Mouse (Mus musculus) ZHBTc4 (cell line): ENCODE measurements at regions not wholly inside any gene's neighbourhood (a gene's known extent, or its start where the extent isn't known, plus 50 kb on each side); places are given as distances from the start of the nearest gene placed in this dataset.

Experiments used
- DNase-seq: peaks from one replicate; pipeline ENCODE4 v3.0.0-alpha.2; 2011; ENCODE audit warnings: low read depth, low spot score

DNA sequence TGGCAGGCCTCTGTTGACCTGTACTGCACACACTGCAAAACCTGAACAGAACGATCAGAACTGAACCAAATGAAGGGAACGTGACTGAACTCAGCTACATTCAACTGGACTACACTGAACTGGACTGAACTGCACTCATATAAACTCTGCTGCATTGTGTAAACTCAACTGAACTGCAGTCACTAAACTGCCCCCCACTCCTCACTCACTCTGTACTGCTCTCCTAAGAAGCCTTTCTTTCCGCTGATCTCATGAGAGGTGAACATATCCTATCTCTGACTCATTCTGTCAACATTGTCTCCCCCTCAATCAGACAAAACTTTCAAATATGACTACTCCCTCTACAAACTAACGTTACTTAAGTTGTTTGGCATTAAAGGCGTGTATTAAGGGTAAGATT, 324.5 kb upstream of the Cdh9 start:
- no peak for DNase-seq

DNA sequence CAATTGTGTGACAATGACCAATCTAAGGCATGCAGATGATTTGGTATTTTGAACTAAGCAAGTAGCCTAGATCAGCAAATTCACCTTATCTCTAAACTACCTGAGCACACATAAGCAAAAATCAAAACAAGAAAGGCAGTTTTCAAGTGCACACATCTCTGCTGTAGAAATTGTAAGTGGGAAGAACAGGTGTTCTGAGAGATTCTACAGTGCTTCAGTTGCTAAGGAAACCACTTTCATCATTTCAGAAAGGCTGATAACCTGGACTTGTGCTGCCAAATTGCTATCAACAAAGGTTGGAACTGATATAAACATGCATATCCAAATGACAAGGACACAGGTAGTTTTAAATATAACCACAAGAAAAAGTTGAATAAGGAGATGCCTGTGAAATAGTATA, 322.4 kb upstream of the Cdh9 start:
- no peak for DNase-seq

DNA sequence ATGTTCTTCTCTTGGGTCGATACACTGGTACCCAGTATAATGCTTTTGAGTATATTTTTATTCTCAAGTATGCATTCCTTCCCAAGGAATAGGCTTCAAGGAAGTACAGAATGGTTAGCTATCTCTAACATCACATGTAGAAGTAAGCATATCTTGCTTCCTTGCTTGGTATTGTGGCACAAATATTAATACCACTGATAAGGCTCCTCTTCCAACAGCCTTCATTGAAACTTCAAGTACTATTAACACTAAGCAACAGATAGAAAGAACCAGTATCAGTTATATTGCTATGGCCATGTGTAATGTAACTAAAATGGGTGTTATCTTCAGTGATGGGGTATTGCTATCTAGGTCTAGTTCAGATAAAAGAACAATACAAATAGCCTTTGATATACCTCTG, 316.9 kb upstream of the Cdh9 start:
- DNase-seq: no peak

DNA sequence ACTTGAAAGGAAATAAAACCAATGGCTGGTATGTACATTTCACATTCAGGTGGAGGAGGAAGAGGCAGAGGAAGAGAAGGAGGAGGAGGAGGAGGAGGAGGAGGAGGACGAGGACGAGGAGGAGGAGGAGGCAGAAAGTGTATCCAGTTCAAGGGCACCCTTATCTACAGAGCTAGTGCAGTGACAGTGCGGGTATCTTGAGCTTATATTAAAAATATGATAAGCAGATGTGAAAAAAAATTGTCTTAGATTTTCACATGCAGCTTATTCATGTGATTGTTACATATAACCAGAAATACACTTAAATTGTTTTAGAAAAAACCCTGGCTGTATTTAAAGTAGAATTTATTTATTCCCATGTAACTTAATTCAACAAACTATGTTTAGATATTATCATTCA, 310.8 kb upstream of the Cdh9 start:
- DNase-seq: no peak

DNA sequence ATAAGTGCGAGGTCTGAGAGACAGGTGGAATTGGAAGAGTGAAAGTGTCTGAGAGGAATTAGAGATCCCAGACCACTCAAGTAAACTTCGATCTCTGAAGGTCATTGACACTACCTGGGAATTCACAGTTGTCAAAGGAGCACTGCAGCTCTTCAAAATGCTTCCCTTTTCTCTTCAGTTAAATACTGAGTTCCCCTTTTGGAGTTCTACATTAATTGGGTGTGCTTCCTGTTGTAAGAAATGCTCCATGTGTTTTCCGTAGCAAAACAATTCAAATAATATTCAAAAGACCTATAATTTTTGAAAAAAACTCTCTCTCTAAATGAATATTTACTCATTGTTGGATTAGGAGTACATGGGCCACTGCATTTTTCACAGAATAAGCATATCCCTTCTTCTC, 305.5 kb upstream of the Cdh9 start:
- no peak for DNase-seq

DNA sequence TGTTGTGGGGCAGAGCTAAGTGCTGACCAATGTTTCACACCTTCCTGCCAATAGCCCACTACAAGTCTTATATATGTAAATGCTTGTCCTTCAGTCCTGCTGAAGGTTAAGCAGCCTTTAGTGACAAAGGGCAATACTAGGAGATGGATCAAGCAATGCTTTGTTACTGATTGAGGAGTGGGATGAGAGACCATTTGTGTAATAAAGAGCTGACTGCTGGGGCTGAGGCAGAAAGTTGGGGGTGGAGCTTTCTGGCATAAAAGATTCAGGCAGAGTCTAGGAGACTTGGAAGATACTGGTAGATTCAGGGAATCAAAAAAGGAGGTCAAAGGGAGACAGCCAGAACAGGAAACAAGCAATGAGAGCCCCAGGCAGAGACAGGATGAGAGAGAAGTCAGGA, 281.9 kb upstream of the Cdh9 start:
- peak; percentile 91 for DNase-seq

DNA sequence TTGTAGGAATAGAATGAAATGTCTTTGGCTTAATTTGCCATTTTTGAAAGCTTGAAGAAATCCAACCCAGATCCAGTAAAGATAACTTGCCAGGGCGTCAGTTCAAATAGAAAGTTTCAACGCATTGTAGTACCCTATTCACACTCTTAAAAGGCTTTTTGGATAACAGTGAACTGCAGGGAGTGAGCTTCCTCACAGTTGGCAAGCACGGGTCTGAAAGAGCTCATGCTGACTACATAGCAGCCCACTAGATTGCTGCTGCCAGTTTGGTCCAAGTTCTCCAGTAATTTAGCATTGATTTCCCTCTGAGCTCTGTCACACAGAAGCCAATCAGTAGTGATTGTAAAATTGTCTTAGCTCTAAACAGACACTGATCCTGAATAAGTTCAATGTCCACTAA, 237.3 kb upstream of the Cdh9 start:
- no peak for DNase-seq

DNA sequence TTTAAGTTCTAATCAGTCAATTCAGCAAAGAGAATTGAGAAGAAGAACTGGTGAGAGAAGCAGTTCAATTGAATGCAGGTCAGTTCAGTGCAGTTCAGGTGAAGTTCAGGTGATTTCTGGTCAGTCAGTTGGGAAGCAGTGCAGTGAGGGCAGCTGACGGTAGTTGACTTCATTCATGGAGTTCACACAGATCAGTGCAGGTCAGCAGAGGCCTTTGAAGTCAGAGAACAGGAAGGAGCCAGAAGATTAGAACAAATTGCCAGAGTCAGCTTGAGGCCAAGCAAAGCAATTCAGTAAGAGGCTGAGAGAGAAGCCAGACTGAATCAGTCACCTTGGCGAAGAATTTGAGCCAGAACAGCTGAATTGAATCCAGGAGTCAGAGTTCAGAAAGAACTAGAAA, 235.7 kb upstream of the Cdh9 start:
- DNase-seq: peak; percentile 5

DNA sequence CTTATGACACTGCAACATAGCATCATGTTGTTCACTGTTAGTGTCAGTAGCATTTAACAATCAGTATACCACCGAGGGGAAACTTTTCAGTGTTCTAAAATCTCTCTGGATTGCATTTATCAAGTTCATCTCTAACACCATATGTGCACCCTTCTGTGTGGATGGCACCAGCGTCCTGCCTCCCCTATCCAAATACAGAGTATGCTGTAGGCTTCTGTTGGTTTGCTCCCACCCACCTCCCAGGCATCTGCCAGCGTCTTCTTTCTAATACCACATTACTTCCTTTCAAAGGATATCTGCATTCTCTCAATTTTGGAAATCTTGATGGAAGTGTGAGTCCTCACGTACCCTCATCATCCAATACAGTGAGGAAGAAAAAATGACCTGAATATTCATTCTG, 208.0 kb upstream of the Cdh9 start:
- no peak for DNase-seq

DNA sequence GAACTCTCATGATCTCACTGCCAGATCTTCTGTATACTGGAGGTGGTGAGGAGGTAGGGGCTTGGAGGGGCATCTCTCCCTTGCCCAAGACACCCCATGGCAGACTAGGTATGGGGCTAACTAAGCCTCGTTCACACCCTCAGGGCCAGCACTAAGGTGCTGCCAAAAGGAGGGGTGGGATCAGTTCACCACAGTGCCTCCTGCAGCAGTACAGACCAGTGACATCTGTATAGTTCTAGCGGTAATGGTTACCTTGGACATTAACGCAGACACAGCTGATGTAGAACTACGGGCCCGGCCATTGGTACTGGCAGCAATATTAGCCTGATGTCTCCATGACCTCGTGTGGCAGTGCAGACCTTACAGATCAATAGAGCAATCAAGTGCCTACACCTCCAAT, 196.0 kb upstream of the Cdh9 start:
- no peak for DNase-seq

DNA sequence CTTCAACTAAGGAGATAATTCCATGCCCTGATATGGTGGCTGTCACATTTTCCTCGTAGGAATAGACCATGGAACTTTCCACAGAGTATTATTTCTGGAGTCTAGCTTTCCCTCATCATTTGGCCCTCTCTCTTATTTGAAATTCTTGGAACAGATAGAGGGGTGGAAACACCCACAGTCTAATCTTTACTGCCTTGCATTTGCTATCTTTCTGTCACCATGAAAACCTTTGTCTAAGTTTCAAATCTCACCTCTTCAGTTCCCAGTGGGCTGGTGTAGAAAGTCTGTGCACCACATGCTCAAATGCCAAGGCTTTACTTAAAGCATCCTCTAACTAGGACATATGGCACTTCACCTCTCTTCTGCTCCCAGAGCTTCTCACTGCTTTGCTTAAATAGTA, 187.3 kb upstream of the Cdh9 start:
- DNase-seq: no peak

DNA sequence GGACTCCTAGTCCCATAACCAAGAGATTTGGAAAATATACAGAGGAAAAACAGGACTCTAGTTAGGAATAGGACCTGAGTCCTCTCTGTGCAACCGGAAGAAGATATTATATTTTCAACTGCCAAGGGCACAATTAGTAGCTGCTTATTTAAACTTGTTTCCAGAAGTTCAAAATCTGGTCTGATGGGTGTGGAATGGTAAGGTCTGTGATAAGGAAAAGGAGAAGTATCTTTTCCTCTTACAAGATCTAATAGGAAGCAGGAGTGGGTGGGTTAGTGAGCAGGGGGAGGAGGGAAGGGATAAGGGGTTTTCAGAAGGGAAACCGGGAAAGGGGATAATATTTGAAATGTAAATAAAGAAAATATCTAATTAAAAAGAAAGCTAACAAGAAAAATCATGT, 173.4 kb upstream of the Cdh9 start:
- no peak for DNase-seq

DNA sequence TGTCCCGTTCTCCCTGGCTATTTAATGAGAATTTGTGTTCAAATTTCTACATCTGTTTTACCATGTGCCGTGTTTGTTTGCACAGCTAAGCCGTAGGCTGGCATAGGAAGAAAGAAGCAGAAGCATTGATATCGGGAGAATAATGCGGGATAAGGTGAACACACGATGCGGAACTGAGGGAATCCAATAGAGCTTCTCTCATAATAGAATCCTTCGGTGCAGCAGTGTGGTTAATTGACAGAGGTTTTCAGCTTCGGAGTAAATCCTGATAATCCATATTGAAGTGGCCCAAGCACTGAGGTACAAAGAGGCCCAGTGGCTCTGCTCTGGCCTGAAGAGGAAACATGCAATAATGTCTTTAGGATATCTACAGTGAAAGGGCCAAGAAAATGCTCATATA, 172.2 kb upstream of the Cdh9 start:
- DNase-seq: no peak

DNA sequence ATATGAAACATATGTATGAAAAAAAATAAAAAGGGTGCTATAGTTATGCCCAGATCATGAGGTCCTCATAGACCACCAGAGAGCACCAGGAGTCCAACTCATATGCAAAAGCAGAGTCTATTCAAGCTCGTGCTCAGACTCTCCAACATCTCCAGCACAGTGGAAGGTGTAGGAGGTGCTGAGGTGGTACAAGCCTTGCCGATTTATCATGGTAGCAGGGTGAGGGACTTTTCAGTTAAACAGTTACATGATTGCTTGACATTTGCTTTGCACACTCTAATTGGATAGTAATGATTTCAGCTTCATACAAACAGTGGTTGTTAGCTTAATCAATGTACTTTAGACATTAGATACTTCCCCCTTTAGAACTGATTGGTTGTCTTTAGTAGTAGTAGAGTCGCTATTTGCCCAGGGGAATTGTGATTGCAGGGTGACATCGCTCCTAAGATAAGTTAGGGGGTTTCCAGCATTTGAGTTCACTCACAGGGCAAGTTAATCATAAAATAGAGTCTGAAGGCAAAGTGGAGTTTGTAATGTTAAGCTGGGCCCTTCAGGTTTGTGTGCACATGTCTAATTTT, 162.3 kb upstream of the Cdh9 start:
- DNase-seq: no peak

DNA sequence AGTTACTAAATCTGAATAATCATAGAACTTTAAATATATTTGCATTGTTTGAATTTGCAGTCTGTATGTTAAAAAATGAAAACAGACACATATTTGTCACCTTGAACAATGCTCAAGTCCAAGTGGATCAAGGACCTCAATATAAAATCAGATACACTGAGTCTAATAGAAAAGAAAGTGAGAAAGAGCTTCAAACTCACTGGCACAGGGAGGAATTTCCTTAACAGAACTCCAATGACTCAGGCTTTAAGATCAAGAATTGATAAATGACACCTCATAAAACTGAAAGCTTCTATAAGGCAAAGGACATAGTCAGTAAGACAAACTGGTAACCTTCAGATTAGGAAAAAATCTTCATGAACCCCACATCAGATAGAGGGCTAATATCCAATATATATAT, 161.8 kb upstream of the Cdh9 start:
- no peak for DNase-seq

DNA sequence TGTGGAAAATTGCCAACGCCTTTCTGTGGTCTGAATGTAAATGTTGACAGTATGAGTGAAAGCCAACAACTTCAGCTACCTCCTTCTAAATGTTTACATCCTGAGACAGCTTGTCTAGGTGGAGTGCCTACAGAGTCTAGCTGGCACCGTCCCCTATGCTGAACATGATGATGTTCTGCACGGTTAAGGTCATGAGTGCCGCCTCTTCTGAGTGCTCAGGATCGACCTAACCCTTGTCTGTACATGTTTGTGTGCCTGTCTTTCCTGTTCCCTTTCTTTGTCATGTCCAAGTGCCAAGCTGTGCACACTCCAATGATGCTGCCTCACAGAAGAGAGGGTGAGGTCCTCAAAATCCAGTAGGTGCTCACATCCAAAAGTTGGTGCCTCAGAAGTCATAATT, 111.7 kb upstream of the Cdh9 start:
- no peak for DNase-seq

DNA sequence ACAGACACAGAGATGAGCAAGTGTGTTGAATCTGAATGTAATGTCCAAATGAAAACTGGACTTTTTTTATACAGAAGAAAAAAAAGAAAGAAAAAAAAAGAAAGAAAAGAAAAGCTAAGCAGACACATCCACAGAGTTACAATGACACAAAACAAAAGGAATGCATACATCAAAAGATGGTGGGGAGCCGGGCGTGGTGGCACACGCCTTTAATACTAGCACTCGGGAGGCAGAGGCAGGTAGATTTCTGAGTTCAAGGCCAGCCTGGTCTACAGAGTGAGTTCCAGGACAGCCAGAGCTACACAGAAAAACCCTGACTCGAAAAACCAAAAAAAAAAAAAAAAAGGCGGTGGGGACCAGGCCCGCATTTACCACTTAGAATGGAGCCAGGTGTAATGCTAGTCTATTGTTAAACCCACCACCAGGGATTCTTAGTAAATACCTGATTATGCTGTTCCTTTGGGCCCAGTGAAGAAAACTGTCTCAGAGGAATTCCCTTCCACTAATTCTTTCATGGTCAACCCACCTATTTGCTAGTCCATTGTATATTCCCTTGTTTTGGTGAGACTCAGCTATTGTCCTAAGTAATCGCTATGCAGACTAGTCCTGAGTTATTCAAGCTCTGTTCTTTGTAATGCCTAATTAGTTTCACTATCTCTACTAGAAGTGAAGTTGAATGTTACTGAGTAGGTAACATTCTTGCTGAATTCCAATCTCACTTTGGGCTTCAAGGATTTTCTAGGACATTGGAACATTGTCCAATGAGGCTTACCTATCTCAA, 99.0 kb upstream of the Cdh9 start:
- peak; percentile 91 for DNase-seq

DNA sequence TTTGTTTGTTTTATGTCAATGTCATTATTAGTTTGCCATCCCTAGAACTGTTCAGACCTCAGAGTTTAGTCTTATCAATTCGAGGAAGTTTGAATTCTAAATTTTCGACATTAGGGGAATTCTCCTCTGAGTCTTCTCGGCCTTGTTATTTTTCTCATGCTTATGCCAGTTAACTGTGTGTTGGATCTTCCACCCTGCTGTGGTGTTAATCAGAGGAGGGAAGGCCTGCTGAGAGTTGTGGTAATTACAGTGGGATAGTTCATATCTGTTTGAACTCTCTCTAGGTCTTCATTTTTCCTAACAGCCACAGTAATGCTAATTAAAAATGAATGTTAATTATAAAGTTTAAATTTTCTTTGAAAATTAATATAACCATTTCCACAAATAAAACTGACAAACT, 88.9 kb upstream of the Cdh9 start:
- DNase-seq: no peak

DNA sequence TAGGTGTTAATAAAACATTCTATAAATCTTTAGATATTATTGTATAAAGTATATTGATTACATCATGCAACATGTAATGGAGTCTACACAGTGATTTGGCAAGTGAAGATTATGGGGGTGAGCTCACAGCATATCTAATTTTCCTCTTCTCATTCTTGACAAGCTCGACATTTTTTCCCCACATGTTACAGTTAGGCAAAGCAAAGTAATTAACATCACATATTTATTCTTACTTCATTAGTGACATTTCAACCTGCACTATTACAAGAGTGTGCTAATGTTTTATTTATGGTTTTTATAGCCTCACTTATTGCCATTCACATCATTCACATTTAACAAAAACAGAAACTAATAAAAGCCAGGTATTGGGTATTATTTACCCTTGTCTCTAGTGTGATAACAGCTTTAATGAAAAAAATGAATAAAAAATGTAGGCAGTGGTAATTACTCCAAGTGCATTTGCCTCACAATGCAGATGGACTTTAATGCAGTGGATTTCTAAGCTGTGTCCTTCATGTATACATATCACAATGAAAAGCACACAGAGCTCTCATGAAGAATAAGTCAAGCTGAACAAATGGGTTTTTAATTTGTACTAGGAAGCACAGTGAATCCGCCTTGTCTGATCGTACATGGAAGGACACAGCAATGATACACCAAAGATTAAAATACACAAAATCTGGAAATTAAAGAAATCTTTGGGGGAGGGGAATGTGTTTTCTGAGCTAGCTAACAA, 75.5 kb upstream of the Cdh9 start:
- DNase-seq: no peak

DNA sequence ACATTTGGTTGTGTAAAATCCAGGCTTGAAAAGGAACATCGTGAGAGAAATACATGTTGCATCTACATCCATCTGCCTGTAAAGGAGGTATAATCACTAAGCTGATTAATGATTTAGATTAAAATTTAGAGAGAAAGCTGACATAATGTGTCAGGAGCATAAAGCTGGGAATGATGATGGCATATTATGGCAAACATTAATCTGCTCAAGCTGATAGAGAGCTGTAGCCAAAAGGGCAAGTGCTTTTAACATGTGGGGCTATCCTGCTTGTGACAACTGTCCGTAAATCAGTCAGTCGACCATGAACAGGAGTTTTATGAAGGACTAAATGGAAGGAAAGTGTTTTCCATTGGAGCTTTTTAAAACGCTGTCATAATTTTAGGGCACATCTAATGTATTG, 74.9 kb upstream of the Cdh9 start:
- no peak for DNase-seq

DNA sequence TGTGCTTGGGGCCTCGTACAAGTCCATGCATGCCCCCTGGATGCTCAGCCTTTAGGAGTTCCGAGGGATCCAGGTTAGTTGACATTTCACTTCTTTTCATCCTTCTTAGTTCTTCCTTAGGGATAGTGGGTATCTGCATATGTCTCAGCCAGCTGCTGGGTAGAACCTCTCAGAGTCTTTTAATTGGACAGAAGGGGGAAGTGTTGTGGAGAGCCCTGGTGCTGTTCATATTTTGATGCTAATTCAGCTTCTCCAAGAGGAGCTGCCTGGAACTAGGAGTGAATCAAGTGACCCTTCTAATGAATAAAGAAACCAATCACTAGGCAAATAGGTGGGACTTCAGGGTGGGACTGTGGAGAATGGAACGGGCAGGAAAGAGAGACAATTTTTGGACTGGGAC, 67.3 kb upstream of the Cdh9 start:
- DNase-seq: peak; percentile 24
